Mouse (Mus musculus) heart, embryonic 16.5 days (tissue): ENCODE data around the gene Akr1a1. TPM values are rescaled to one million over a fixed set of nuclear protein-coding genes. Genes with fewer than 3 reads are reported as not detected.

Source experiments
- ATAC-seq: fragments of 200-750 bp; cut with Nextera tagmentation; replicated peaks from 2 replicates; pipeline ENCODE4 v1.8.0; 2017; ENCODE audit warnings: moderate number of reproducible peaks; ENCODE audit not compliant: insufficient read depth, low FRiP score; ENCODE audit errors: extremely low read depth
- H3K27ac ChIP-seq: fragments of 300-500 bp; sonication (generic); 2 replicates; pipeline ENCODE4 v1.5.1; 2014; ENCODE audit warnings: mild to moderate bottlenecking, low read length, control low read depth, moderate library complexity
- H3K27me3 ChIP-seq: fragments of 300-500 bp; sonication (generic); 2 replicates; pipeline ENCODE4 v1.6.1; 2014; ENCODE audit warnings: low read length, mixed read lengths; ENCODE audit not compliant: control insufficient read depth, insufficient read depth
- H3K36me3 ChIP-seq: fragments of 300-500 bp; sonication (generic); 2 replicates; pipeline ENCODE4 v1.6.1; 2014; ENCODE audit not compliant: control insufficient read depth, insufficient read depth
- H3K4me1 ChIP-seq: fragments of 300-500 bp; sonication (generic); 2 replicates; pipeline ENCODE4 v1.6.1; 2014; ENCODE audit warnings: low read length, mixed read lengths; ENCODE audit not compliant: control insufficient read depth, insufficient read depth
- H3K4me2 ChIP-seq: fragments of 300-500 bp; sonication (generic); 2 replicates; pipeline ENCODE4 v1.6.1; 2014; ENCODE audit warnings: low read depth, mild to moderate bottlenecking, control low read depth, low read length
- H3K4me3 ChIP-seq: fragments of 300-500 bp; sonication (generic); 2 replicates; pipeline ENCODE4 v1.5.1; 2014; ENCODE audit warnings: mild to moderate bottlenecking, control low read depth, low read length
- H3K9ac ChIP-seq: fragments of 300-500 bp; sonication (generic); 2 replicates; pipeline ENCODE4 v1.6.1; 2014; ENCODE audit warnings: low read length, control low read depth
- H3K9me3 ChIP-seq: fragments of 300-500 bp; sonication (generic); replicated peaks from 2 replicates; pipeline ENCODE4 v1.6.1; 2016; ENCODE audit warnings: low read length; ENCODE audit not compliant: control insufficient read depth
- WGBS: fragments of 180-500 bp; shearing (Covaris S2); extraction: QIAGEN DNeasy Blood & Tissue Kit; methylation state at CpG from one replicate; pipeline ENCODE4 v1.1.7; 2014; 5-methylcytosine and 5-hydroxymethylcytosine counted together
- polyA plus RNA-seq: library from polyadenylated mRNA; unstranded; fragments of >200 nt; fragmentation: Nextera tagmentation; extraction: Ambion mirVana; gene quantifications from 2 replicates; pipeline ENCODE4 v1.2.1, GENCODE M21; 2015

Akr1a1 gene
- 580 and 585 TPM in 2 replicates for polyA plus RNA-seq

DNA sequence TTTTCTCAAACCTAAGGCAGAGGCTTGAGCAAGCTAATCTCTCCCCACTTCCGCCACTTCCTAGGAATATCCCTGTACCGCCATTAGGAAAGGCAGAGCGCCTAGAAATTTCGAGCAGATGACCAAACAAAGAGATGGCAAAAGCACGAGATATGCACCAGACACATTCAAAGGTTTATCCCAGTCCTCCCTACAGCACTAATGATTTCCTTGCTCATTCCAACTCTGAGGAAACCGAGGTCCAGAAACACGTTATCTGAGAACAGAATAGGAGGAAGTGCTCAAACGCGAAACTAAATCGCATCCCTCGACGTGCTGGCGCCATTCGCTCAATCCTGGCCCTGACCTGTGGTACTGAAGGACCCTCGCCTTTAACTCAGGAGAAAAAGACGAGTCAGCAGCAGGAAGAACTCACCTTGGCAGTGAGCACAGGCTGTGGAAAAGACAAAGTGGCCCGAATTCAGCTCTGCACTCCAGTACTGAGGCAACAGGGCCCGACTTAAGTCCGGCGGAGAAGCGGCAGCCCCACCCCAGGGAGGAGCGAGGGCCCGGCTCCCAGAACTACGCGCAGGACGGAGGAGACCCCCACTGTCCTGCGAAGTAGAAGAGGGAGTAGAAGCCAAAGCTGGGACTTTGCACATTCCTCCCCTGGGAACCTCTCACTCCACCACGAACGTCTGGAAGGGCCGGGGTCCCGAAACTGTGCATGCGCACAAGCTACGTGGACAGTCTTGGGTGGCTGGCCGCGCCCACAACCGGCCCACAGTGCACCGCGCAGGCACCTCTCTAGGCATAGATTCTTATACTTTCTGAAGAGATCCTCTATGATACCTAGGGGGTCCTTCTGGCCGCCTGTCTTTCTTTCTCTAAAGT, at the start of gene Akr1a1:
TSS of gene Akr1a1 (minus strand) at position 757 of the 873 bp plus-strand sequence.
- Histone ChIP-seq H3K4me1 (peaks cover 28% of the 10 kb centered on the region), H3K4me2 (peak within 1 kb of the TSS; percentile 83), H3K9ac (peak within 1 kb of the TSS; percentile 95), H3K4me3 (peak within 1 kb of the TSS; percentile 92), H3K9me3 (no peaks in the 10 kb centered on the region), H3K27ac (peak within 1 kb of the TSS; percentile 94), H3K36me3 (peaks cover 14% of the 10 kb centered on the region; the same call in 1 of the 2 replicates), H3K27me3 (no peaks in the 10 kb centered on the region)
- WGBS, result under 1% methylated on average over 39 of the region's 39 CpGs
- ATAC-seq, result peak; percentile 99

DNA sequence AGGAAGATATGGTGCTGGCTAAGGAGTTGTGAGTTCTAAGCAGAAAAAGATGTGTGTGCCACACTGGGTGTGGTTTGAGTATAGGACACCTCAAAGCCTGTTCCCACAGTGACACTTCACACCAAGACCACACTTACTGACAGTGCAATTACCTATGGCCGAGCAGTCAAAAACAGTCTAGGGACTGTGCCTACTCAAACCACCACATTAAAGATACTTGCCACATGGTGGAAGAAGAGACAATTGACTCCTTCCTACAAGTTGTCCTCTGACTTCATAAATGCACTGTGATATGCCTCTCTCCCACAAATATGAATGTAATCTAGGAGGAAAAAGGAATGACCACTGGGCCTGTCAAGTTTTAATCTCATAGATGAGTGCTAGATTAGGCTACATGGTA, 49.5 kb upstream of the Akr1a1 start:
- Histone ChIP-seq H3K27ac (no peak overlapping the region), H3K27me3 (no peaks in the 10 kb centered on the region), H3K9me3 (no peaks in the 10 kb centered on the region), H3K36me3 (peaks cover 30% of the 10 kb centered on the region), H3K9ac (no peak overlapping the region), H3K4me3 (no peak overlapping the region), H3K4me1 (peaks cover 6% of the 10 kb centered on the region), H3K4me2 (no peak overlapping the region)
- 72% methylated on average over 1 of the region's 1 CpGs for WGBS
- ATAC-seq, result no peak

DNA sequence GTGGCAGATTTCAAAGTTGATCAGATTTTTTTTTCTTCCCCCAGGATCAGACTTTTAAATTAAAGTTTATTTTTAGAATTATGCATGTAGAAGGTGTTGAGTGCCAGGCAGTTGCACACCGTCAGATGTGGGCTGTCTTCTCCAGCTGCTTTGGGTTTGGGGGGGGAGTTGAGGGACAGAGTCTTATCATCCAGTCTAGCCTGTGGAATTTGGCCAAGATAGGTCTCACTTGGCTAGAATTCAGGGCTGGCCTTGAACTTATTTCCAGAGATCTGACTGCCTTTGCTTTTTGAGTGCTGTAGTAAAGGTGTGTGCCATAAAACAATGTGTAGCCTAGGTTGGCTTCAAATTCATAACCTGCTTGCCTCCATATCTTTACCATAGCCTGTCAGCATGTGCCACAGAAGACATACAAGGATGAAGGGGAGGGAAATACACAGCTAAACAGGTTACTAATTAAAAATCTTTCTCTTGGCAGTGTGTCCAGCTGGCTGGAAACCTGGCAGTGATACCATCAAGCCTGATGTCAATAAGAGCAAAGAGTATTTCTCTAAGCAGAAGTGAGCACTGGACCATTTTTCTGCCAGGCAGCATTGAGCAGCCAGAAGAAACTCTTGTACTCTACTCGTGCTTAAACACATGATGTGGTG, 47.3 kb upstream of the Akr1a1 start:
- H3K4me3 ChIP-seq, result no peak overlapping the region
- no peak overlapping the region for H3K9ac ChIP-seq
- H3K4me2 ChIP-seq, result no peak overlapping the region
- no peaks in the 10 kb centered on the region for H3K27me3 ChIP-seq
- peaks cover 6% of the 10 kb centered on the region for H3K4me1 ChIP-seq
- peak overlapping the region; percentile 36 for H3K27ac ChIP-seq
- WGBS, result 27% methylated on average over 2 of the region's 2 CpGs
- no peaks in the 10 kb centered on the region for H3K9me3 ChIP-seq
- peak; percentile 37; the same call in 1 of the 2 replicates for ATAC-seq
- H3K36me3 ChIP-seq, result peaks cover 44% of the 10 kb centered on the region

GRCm38 (mm10) chr4:116693785-116694184, 42.3 kb upstream of the Akr1a1 start:
- no peak for ATAC-seq
- WGBS, result 86% methylated on average over 2 of the region's 2 CpGs
- Histone ChIP-seq H3K9ac (no peak overlapping the region), H3K4me2 (no peak overlapping the region), H3K4me1 (peaks cover 5% of the 10 kb centered on the region), H3K27ac (no peak overlapping the region), H3K27me3 (no peaks in the 10 kb centered on the region), H3K9me3 (no peaks in the 10 kb centered on the region), H3K36me3 (peaks cover 54% of the 10 kb centered on the region), H3K4me3 (no peak overlapping the region)

- WGBS, result 92% methylated on average over 2 of the region's 2 CpGs
- no peak overlapping the region for H3K9ac ChIP-seq
- peaks cover 54% of the 10 kb centered on the region for H3K36me3 ChIP-seq
- no peaks in the 10 kb centered on the region for H3K9me3 ChIP-seq
- no peak overlapping the region for H3K4me3 ChIP-seq
- peaks cover 6% of the 10 kb centered on the region for H3K4me1 ChIP-seq
- ATAC-seq, result no peak
- no peaks in the 10 kb centered on the region for H3K27me3 ChIP-seq
- H3K27ac ChIP-seq, result no peak overlapping the region
- no peak overlapping the region for H3K4me2 ChIP-seq
These were observed 40.7 kb upstream of the Akr1a1 start for GRCm38 (mm10) chr4:116692146-116692545.

DNA sequence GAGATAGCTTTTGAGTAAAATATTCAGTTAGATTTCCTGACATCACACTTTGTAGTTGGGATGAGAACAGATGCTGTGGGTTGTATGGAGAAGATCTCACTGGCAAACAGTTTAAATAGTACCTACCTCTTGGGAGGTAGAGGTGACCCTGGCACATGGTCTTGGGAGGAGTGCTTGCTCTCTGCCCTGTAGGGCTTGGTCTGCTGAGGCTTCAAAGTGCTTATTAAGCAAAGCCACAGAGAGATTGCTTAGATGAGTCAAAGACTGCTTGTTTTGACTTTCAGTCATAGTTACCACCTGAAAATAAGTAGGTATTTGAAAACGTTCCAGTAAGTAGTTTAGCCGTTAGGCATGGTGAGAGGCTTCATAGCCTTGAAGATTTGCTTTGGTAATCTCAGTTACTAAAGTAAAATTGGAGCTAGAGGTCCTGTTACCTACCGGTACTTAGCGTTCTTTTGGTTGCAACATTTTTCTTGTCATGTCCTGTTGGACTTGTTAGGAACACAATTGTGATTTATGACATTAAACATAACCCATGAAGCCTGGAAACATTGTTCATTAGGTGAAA, 37.9 kb upstream of the Akr1a1 start:
- no peak overlapping the region for H3K4me2 ChIP-seq
- no peak overlapping the region for H3K4me3 ChIP-seq
- ATAC-seq, result no peak
- peaks cover 42% of the 10 kb centered on the region for H3K36me3 ChIP-seq
- H3K4me1 ChIP-seq, result peaks cover 18% of the 10 kb centered on the region
- no peak overlapping the region for H3K9ac ChIP-seq
- H3K27ac ChIP-seq, result no peak overlapping the region
- H3K9me3 ChIP-seq, result no peaks in the 10 kb centered on the region
- no peaks in the 10 kb centered on the region for H3K27me3 ChIP-seq
- 83% methylated on average over 4 of the region's 4 CpGs for WGBS

- H3K9me3 ChIP-seq, result no peaks in the 10 kb centered on the region
- H3K9ac ChIP-seq, result peak overlapping the region; percentile 91
- H3K27me3 ChIP-seq, result no peaks in the 10 kb centered on the region
- H3K4me2 ChIP-seq, result peak overlapping the region; percentile 90
- ATAC-seq, result no peak
- H3K4me3 ChIP-seq, result peak overlapping the region; percentile 85
- no peak overlapping the region for H3K27ac ChIP-seq
- peaks cover 23% of the 10 kb centered on the region for H3K36me3 ChIP-seq
- 31% methylated on average over 1 of the region's 1 CpGs for WGBS
- peaks cover 18% of the 10 kb centered on the region for H3K4me1 ChIP-seq
These were observed 35.6 kb upstream of the Akr1a1 start for GRCm38 (mm10) chr4:116687041-116687440.

DNA sequence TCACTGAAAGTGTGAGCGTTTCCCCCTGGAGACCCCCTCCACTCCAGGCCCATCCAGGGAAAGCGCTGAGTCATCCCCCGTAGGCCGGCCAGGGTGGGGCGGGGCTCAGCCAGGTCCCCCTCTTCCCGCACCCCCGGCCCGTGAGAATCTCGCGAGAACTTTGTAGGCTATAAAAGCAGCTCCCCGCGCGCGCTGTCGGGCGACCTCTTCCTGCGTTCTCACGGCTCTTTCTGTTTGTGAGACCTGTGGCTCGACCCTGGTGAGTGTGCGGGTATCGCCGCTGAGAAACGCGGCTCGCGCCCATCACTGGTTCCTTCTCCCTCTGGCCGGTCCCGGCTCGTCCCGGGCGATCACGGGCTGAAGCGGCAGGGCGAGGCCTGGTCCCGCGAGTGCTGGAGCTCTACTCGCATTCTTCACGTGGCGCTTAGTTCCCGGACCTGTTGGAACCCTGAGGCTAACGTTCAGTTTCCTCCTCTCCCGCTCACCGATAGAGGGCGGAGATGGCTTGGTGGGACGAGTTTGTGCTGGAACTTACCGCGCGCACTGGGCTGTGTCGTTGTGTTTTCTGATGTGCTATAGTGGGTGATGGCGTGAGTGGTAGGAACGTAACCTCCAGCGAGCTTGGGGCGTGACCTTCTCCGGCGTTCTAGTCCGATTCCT, 34.1 kb upstream of the Akr1a1 start, which contains the start of gene Prdx1:
TSS of gene Prdx1 (plus strand) at position 143 of the 660 bp plus-strand sequence.
- Histone ChIP-seq H3K9me3 (no peaks in the 10 kb centered on the region), H3K9ac (peak within 1 kb of the TSS; percentile 91), H3K27ac (peak within 1 kb of the TSS; percentile 98), H3K4me3 (peak within 1 kb of the TSS; percentile 85), H3K36me3 (peaks cover 18% of the 10 kb centered on the region), H3K4me2 (peak within 1 kb of the TSS; percentile 90), H3K4me1 (peaks cover 18% of the 10 kb centered on the region), H3K27me3 (no peaks in the 10 kb centered on the region)
- under 1% methylated on average over 56 of the region's 56 CpGs for WGBS
- ATAC-seq, result peak; percentile 96
